Mouse (Mus musculus): ENCODE measurements at regions not wholly inside any gene's neighbourhood (a gene's known extent, or its start where the extent isn't known, plus 50 kb on each side); places are given as distances from the start of the nearest gene placed in this dataset.
"Not testable (repeated sequence)": the region's sequence is repeated elsewhere in the genome, so short reads cannot be mapped to it uniquely, and the experiment has no call there.

GRCm38 (mm10) chr3:16085288-16085687 is 79.1 kb upstream of the Gm5150 start:
- no peaks in the 10 kb centered on the region for H3K36me3 ChIP-seq (replicated peaks)
- DNase-seq (ENCODE audit: low spot score) (no peak), ATAC-seq (ENCODE audit: extremely low read depth, insufficient number of reproducible peaks, low FRiP score, poor library complexity, severe bottlenecking) (no peak)
- no peaks in the 10 kb centered on the region for H3K27me3 ChIP-seq (ENCODE audit: insufficient read depth, low read length)
- TF ChIP-seq CTCF (IDR thresholded peaks at IDR 0.05; ENCODE audit: low read depth, low read length) = no peak
- no peak for TF ChIP-seq POLR2AphosphoS5 (IDR thresholded peaks at IDR 0.05; ENCODE audit: insufficient replicate concordance, low read depth, low read length)
- TF ChIP-seq GATA2 (IDR thresholded peaks at IDR 0.05; ENCODE audit: borderline replicate concordance, low read depth, low read length) = no peak
- TF ChIP-seq TAL1 (conservative IDR thresholded peaks at IDR 0.05; ENCODE audit: low read depth, low read length) = no peak
- TF ChIP-seq GATA1 (IDR thresholded peaks at IDR 0.05; ENCODE audit: borderline replicate concordance, low read length) = no peak
- no peaks in the 10 kb centered on the region for H3K9me3 ChIP-seq (replicated peaks)
- H3K4me1 ChIP-seq (ENCODE audit: insufficient read depth, low read depth, low read length) = no peaks in the 10 kb centered on the region
- no peak overlapping the region for H3K4me3 ChIP-seq (ENCODE audit: low read depth, low read length)

GRCm38 (mm10) chr3:16079178-16079577 is 72.9 kb upstream of the Gm5150 start:
- no peaks in the 10 kb centered on the region for H3K27me3 ChIP-seq (ENCODE audit: insufficient read depth, low read length)
- DNase-seq (ENCODE audit: low spot score) = no peak
- no peak for ATAC-seq (ENCODE audit: extremely low read depth, insufficient number of reproducible peaks, low FRiP score, poor library complexity, severe bottlenecking)
- H3K4me1 ChIP-seq (ENCODE audit: insufficient read depth, low read depth, low read length) = no peaks in the 10 kb centered on the region
- no peak for TF ChIP-seq GATA2 (IDR thresholded peaks at IDR 0.05; ENCODE audit: borderline replicate concordance, low read depth, low read length)
- TF ChIP-seq TAL1 (conservative IDR thresholded peaks at IDR 0.05; ENCODE audit: low read depth, low read length) = no peak
- no peak for TF ChIP-seq POLR2AphosphoS5 (IDR thresholded peaks at IDR 0.05; ENCODE audit: insufficient replicate concordance, low read depth, low read length)
- no peak for TF ChIP-seq CTCF (IDR thresholded peaks at IDR 0.05; ENCODE audit: low read depth, low read length)
- TF ChIP-seq GATA1 (IDR thresholded peaks at IDR 0.05; ENCODE audit: borderline replicate concordance, low read length) = no peak
- 0 out of 2 replicates have a peak, but pooled peaks cover 2% of the 10 kb centered on the region for H3K9me3 ChIP-seq (replicated peaks)
- H3K36me3 ChIP-seq (replicated peaks) = no peaks in the 10 kb centered on the region
- no peak overlapping the region for H3K4me3 ChIP-seq (ENCODE audit: low read depth, low read length)

GRCm38 (mm10) chr3:16071906-16072305 is 65.7 kb upstream of the Gm5150 start:
- no peak overlapping the region; the same call in 1 of the 2 replicates for H3K4me3 ChIP-seq (ENCODE audit: low read depth, low read length)
- H3K36me3 ChIP-seq (replicated peaks) = no peaks in the 10 kb centered on the region
- H3K9me3 ChIP-seq (replicated peaks) = no peaks in the 10 kb centered on the region
- no peak for TF ChIP-seq CTCF (IDR thresholded peaks at IDR 0.05; ENCODE audit: low read depth, low read length)
- no peak for TF ChIP-seq GATA1 (IDR thresholded peaks at IDR 0.05; ENCODE audit: borderline replicate concordance, low read length)
- no peak for TF ChIP-seq TAL1 (conservative IDR thresholded peaks at IDR 0.05; ENCODE audit: low read depth, low read length)
- TF ChIP-seq POLR2AphosphoS5 (IDR thresholded peaks at IDR 0.05; ENCODE audit: insufficient replicate concordance, low read depth, low read length) = no peak
- TF ChIP-seq GATA2 (IDR thresholded peaks at IDR 0.05; ENCODE audit: borderline replicate concordance, low read depth, low read length) = no peak
- ATAC-seq (ENCODE audit: extremely low read depth, insufficient number of reproducible peaks, low FRiP score, poor library complexity, severe bottlenecking) (no peak), DNase-seq (ENCODE audit: low spot score) (no peak)
- peaks cover 8% of the 10 kb centered on the region for H3K4me1 ChIP-seq (ENCODE audit: insufficient read depth, low read depth, low read length)
- H3K27me3 ChIP-seq (ENCODE audit: insufficient read depth, low read length) = no peaks in the 10 kb centered on the region

- DNase-seq (ENCODE audit: low spot score) (no peak), ATAC-seq (ENCODE audit: extremely low read depth, insufficient number of reproducible peaks, low FRiP score, poor library complexity, severe bottlenecking) (no peak)
- Histone ChIP-seq H3K27me3 (ENCODE audit: insufficient read depth, low read length) (no peaks in the 10 kb centered on the region), H3K4me3 (ENCODE audit: low read depth, low read length) (no peak overlapping the region), H3K4me1 (ENCODE audit: insufficient read depth, low read depth, low read length) (peaks cover 8% of the 10 kb centered on the region), H3K9me3 (replicated peaks) (no peaks in the 10 kb centered on the region), H3K36me3 (replicated peaks) (no peaks in the 10 kb centered on the region)
- TF ChIP-seq GATA1 (IDR thresholded peaks at IDR 0.05; ENCODE audit: borderline replicate concordance, low read length) (no peak), POLR2AphosphoS5 (IDR thresholded peaks at IDR 0.05; ENCODE audit: insufficient replicate concordance, low read depth, low read length) (no peak), GATA2 (IDR thresholded peaks at IDR 0.05; ENCODE audit: borderline replicate concordance, low read depth, low read length) (no peak), CTCF (IDR thresholded peaks at IDR 0.05; ENCODE audit: low read depth, low read length) (no peak)
These were observed 64.7 kb upstream of the Gm5150 start for GRCm38 (mm10) chr3:16070963-16071362.

GRCm38 (mm10) chr3:16057709-16058108 is 51.5 kb upstream of the Gm5150 start:
- ATAC-seq (ENCODE audit: extremely low read depth, insufficient number of reproducible peaks, low FRiP score, poor library complexity, severe bottlenecking) = not testable (repeated sequence)

More at GRCm38 (mm10) chr3:16057709-16058108, 51.5 kb upstream of the Gm5150 start:
- not testable (repeated sequence) for H3K4me1 ChIP-seq (ENCODE audit: insufficient read depth, low read depth, low read length); DNase-seq (ENCODE audit: low spot score); H3K27me3 ChIP-seq (ENCODE audit: insufficient read depth, low read length); H3K9me3 ChIP-seq (replicated peaks); H3K4me3 ChIP-seq (ENCODE audit: low read depth, low read length); H3K36me3 ChIP-seq (replicated peaks)
